Mouse (Mus musculus): ENCODE data around the gene Rara. TPM values are rescaled to one million over a fixed set of nuclear protein-coding genes. Genes with fewer than 3 reads are reported as not detected.
"Not testable (repeated sequence)": the region's sequence is repeated elsewhere in the genome, so short reads cannot be mapped to it uniquely, and the experiment has no call there.

Rara gene
- 4.4 and 5.9 TPM in 2 replicates for total RNA-seq (2015)
- total RNA-seq (2017) = 1.6 and 2.2 TPM in 2 replicates

DNA sequence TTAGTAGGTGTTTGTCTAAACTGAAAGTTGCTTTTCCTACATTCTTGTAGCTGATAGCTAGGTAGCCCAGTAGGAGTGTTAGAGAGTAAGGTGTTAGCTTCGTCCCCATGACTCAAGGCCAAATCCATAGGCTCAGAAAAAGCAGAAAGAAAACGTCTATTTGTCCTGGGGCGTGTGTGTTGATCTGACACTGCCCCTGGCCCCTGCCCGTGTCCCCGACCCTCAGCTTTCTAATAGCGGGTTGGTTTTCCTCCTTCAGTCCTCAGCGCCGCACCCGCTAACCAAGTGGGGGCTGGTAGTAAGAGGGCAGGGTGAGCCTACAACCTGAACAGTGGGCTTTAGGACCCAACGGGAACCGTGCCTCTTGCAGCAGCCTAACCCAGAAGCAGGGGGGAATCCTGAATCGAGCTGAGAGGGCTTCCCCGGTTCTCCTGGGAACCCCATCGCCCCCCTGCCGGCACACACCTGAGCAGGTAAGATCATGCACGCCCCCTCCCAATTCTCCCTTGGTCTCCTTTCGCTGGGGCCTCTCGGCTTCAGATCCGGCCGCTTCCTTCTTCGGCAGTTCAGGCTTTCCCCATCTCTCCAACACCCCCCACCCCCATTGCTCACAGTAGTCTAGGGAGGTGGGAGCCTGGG lies at the start of gene Rara:
Rara (plus strand) TSS at position 381 of the 639 bp plus-strand sequence.
- ATAC-seq (replicated peaks; ENCODE audit: poor library complexity) = peak; percentile 21; the same call in 1 of the 2 replicates

- ATAC-seq (replicated peaks; ENCODE audit: poor library complexity) = peak; percentile 65
Measured at GRCm38 (mm10) chr11:98887703-98888102, 39.9 kb upstream of the Rara start.

- ATAC-seq (replicated peaks; ENCODE audit: poor library complexity) = peak; percentile 56
Measured at GRCm38 (mm10) chr11:98889077-98889476, 38.5 kb upstream of the Rara start.

DNA sequence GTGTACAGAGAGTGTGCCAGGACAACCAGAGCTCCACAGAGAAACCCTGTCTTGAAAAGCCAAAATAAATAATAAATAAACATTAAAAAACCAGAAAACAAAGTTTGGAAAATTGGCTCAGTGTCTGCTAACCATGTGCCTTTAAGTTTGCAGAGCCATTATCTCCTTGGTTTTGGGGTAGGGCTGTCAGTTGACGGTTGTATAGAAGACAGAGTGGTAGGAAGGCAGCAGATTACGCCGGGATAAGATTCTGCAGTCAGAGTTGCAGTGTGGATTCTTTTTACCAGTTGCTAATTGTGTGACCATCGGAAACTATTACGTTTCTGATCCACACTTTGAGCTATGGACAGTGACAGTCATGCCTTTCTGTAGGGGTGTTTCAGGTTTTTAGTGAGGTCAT lies 37.6 kb upstream of the Rara start:
- ATAC-seq (replicated peaks; ENCODE audit: poor library complexity) = peak; percentile 62

- no peak for ATAC-seq (replicated peaks; ENCODE audit: poor library complexity)
Measured at GRCm38 (mm10) chr11:98892426-98892825, 35.2 kb upstream of the Rara start.

DNA sequence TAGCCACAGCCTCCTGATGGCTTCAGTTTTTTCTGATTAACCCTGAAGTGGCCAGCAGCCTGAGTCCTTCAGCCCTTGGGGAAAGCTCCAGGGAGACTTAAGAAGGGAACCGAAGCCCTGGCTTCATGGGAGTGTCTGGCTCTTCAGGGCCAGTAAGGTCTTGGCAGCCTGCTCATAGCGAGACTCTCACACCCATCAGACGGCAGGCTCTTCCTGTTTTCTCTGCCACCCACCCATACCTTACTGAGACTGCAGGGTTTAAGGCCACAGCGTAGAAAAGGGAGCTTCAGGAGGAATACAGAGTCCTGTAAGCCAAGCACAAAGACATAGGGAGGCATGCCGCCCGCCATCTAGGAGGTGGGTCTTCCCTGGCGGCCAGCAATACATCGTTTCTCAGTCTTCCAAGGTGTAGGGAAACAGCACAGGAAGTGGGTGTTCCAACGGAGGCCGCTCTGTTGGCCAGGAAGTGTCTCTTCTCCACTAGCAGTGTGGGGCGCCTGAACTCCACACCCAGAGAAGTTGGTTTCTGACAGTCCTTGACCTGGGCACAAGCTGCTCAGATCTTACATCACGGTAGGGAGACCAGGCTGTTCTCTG lies 27.0 kb upstream of the Rara start:
- ATAC-seq (replicated peaks; ENCODE audit: poor library complexity) = peak; percentile 44

- ATAC-seq (replicated peaks; ENCODE audit: poor library complexity) = no peak
Measured at GRCm38 (mm10) chr11:98902621-98903245, 24.9 kb upstream of the Rara start.

- peak; percentile 59 for ATAC-seq (replicated peaks; ENCODE audit: poor library complexity)
Measured at GRCm38 (mm10) chr11:98904577-98904976, 23.0 kb upstream of the Rara start.

DNA sequence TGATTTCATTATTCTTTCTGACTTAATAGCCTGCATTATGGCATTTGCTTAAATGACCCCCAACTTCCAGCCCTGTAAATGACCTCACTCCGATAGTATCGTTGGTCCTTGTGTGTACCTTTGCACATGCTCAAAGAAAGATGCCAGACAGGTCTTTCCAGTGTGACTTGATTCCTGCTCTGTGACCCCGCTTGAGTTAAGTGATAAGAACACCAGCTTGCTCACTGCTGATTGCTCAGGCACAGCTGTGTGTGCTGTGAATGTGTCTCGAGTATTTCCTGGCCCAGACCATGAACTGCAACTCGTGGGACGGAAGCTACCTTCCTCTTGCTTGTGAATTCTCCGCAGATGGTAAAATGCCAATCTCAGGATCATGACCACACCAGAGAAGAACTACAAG lies 22.6 kb upstream of the Rara start:
- peak; percentile 25 for ATAC-seq (replicated peaks; ENCODE audit: poor library complexity)

GRCm38 (mm10) chr11:98905583-98905982 lies 22.0 kb upstream of the Rara start:
- ATAC-seq (replicated peaks; ENCODE audit: poor library complexity) = no peak

DNA sequence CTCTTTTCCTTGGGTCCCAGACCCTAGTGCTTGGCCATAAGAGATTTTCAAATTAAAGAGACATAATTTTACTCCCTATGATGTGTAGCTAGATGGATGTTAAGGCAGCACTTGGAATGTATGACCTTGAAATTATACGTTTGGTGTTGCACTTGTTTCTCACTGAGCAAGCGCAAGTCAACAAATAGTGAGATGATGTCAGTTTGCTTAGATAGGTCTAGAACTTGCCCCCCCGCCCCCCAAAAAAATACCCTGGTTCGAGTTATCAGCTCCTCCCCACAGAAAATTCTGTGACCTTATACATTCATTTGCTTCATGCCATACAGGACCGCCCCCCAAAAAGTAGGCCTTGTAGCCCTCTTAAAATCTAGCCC lies 20.6 kb upstream of the Rara start:
- ATAC-seq (replicated peaks; ENCODE audit: poor library complexity) = no peak

GRCm38 (mm10) chr11:98907437-98908173 lies 20.0 kb upstream of the Rara start, which contains the start of gene Cdc6:
Gene Cdc6, plus strand, starts transcription at chr11:98907801.
- peak; percentile 77 for ATAC-seq (replicated peaks; ENCODE audit: poor library complexity)

- ATAC-seq (replicated peaks; ENCODE audit: poor library complexity) = peak; percentile 18
Measured at GRCm38 (mm10) chr11:98909654-98910053, 18.0 kb upstream of the Rara start.

DNA sequence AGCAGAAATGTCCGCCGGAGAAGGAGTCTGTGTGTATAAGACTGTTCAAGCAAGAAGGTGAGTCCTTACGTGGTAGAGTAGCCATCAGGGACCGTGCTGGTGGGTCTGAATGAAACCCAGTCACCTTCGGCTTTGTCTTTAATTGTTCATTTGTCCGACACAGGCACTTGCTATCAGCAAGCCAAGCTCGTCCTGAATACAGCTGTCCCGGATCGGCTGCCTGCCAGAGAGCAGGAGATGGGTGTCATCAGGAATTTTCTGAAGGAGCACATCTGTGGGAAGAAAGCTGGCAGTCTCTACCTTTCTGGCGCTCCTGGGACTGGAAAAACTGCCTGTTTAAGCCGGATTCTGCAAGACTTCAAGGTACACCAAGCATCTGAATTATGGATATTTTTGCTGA lies 17.2 kb upstream of the Rara start:
- no peak for ATAC-seq (replicated peaks; ENCODE audit: poor library complexity)

DNA sequence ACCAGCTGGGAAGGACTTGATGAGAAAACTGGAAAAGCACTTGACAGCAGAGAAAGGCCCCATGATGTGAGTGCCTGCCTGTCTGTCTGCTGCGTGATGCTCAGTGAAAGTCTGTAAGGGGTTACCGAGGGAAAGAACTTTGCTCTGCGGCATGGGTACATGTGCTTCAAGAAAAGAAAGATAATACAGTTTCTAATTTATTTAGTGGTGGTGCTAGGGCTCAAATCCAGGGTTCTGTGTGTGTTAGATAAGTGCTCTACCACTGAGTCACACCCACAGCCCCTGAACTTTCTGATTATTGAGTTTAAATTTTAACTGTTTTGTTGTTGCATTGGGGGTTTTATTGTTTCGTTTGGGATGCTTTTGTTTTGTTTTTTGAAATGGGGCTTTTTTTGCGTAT lies 16.1 kb upstream of the Rara start:
- peak; percentile 58 for ATAC-seq (replicated peaks; ENCODE audit: poor library complexity)

DNA sequence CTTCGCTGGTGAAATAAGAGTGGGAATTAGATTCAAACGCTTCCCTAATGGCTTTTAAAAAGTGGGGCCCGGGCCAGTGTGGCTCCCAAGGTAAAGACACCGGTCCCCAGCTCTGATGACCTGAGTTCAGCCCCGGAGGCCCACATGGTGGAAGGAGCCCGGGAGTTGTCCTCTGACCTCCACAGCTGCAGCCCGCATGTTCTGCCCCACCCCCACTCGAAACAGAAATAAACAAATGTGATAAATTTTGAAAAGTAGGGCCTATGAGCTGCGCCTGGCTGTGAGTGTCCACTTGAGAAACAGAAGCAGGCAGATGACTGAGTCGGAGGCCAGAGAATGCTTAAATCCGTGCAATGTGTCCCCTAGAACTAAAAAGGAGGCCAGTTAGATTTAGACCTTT lies 13.4 kb upstream of the Rara start:
- no peak for ATAC-seq (replicated peaks; ENCODE audit: poor library complexity)

GRCm38 (mm10) chr11:98916376-98916775 lies 11.2 kb upstream of the Rara start:
- not testable (repeated sequence) for ATAC-seq (replicated peaks; ENCODE audit: poor library complexity)

DNA sequence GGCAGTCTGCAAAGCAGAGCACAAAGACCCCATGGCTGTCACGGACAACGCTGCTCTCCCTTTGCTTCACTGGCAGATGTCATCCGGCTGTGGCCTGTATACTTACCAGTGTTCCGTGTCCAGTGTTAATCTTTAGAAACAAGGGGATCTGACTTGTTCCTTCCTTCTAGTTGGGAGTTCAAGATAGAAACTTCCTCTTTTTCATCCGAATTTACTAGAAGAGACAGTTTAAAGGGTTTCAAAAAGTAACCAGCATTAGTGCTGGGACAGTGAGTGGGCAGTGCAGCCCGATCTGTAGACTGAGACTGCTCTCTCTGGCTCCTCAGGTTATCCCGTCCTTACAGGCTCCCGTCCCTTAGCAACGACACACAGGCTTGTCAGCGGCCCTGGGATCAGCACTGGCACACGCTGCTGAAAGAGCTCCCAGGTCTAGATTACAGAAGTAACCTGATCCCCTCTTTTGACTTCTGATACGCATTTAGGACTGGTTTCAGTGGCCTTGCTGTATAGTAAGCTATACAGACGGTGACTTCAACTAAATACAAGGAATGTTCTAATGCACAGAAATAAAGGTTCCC lies 10.1 kb upstream of the Rara start:
- peak; percentile 43 for ATAC-seq (replicated peaks; ENCODE audit: poor library complexity)

DNA sequence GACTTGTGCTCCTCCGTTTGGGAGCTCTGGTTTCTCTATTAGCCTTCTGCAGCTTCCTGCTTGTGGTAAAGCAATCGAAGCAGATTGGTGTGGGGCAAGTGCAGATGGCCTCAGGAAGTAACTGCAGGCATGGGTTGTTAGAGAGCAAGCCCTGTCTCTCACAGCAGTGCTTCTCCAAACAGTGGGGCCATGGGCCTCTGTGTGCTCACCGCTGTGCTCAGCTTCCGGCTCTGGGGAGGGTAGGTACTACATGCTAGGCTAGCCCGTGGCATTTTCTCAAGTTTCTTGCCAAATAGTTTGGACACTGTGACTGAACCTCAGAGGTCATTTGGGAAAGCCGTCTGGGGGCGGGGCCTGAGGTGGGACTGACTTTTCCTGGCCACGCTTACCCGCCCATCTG lies 9.4 kb upstream of the Rara start:
- ATAC-seq (replicated peaks; ENCODE audit: poor library complexity) = peak; percentile 87

- no peak for ATAC-seq (replicated peaks; ENCODE audit: poor library complexity)
Measured at GRCm38 (mm10) chr11:98919009-98919408, 8.6 kb upstream of the Rara start.

DNA sequence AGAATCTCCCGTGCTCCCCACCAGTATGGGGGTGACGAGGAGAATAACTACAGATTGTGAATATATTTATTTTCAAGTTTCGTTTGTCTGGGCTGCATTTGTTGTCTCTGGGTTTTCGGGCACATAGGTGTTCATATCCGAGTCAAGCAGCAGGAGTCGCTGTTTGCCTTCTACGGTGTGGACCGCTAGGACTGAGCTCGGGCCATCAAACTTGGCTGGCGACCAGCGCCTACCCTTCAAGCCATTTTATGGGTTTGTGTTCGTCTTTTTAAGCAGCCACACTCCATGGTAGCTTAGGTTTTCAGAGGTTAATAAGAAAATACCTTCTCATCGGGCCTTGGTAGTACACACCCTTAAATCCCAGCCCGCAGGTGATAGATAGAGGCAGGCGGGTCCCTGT lies 5.8 kb upstream of the Rara start:
- ATAC-seq (replicated peaks; ENCODE audit: poor library complexity) = not testable (repeated sequence)

Measured in megakaryocyte progenitor cell, adult 5-6 weeks (primary cell).